Mouse (Mus musculus): ENCODE results near the gene Ddx42. TPM values are rescaled to one million over a fixed set of nuclear protein-coding genes. Genes with fewer than 3 reads are reported as not detected.
"Not testable (repeated sequence)": the region's sequence is repeated elsewhere in the genome, so short reads cannot be mapped to it uniquely, and the experiment has no call there.

Ddx42 gene
- polyA plus RNA-seq, 1 experiment from 2014 or later = 62.9 TPM

GRCm38 (mm10) chr11:106187326-106187725, 29.4 kb upstream of the Ddx42 start:
- POLR2A ChIA-PET = no interaction called here
- H3K27me3 ChIP-seq = no peaks in the 10 kb centered on the region

DNA sequence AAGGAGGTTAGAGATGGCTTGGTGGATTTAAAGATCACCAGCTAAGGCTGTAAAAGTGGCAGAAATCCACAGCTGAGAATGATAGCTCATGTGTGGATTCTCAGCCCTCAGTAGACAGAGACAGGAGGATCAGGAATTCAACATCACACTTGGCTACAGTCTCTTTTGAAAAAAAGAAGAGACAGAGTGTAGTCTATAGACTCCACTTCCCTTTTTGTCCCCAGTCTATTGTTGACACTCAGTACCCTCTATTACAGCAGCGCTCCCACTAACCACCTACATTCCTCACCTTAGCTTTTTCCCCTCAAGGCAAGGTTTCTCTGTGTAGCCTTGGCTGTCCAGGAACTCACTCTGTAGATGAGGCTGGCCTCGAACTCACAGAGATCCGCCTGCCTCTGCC, 25.0 kb upstream of the Ddx42 start:
- DNase-seq (ENCODE audit: low read depth, low spot score) (no peak), ATAC-seq (no peak)
- in situ Hi-C loops (cut with MboI; ENCODE audit: low pct_unique_long_range_greater_than_20kb) = no loop called here
- H3K27me3 ChIP-seq = no peaks in the 10 kb centered on the region
- no peak for TF ChIP-seq CTCF (IDR thresholded peaks at IDR 0.05)
- ChIA-PET CTCF (no interaction called here), POLR2A (no interaction called here)

More at GRCm38 (mm10) chr11:106187326-106187725, 29.4 kb upstream of the Ddx42 start:
- in situ Hi-C loops (cut with MboI; ENCODE audit: low pct_unique_long_range_greater_than_20kb) = no loop called here
- no peak for ATAC-seq
- no peak for TF ChIP-seq CTCF (IDR thresholded peaks at IDR 0.05)
- DNase-seq (ENCODE audit: low read depth, low spot score) = no peak
- CTCF ChIA-PET = no interaction called here

DNA sequence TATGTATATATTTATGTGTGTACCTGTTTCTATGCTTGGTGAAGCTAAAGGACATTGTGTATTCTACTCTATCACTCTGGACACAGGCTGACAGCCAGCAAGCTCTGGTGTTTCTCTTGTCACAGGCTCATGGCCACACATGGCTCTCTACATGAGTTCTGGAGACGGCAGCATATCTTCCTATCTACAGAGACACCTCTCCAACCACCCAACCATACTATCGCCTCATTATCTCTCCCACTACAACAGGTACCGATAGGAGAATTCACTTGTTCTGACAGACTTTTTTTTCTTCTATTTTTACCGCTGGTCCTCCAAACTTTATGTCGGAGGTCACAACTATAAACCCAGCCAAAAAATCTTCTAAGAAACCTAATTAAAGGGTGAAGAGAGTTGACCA, 24.5 kb upstream of the Ddx42 start:
- no peak for TF ChIP-seq CTCF (IDR thresholded peaks at IDR 0.05)
- CTCF ChIA-PET = no interaction called here
- in situ Hi-C loops (cut with MboI; ENCODE audit: low pct_unique_long_range_greater_than_20kb) = no loop called here
- no peaks in the 10 kb centered on the region for H3K27me3 ChIP-seq
- no peak for ATAC-seq
- DNase-seq (ENCODE audit: low read depth, low spot score) = no peak
- POLR2A ChIA-PET = interaction anchor here (1.1 kb wide), 1 partner anchor 16 kb away, joined by 3 read pairs; no protein-coding TSS in a partner anchor

GRCm38 (mm10) chr11:106192657-106193370, 23.9 kb upstream of the Ddx42 start:
- ChIA-PET CTCF (interaction anchor here (1.2 to 1.7 kb wide), 2 partner anchors 10 to 14 kb away, joined by 3 to 4 read pairs; no protein-coding TSS in a partner anchor), POLR2A (interaction anchor here (1.1 kb wide), 1 partner anchor 17 kb away, joined by 3 read pairs; no protein-coding TSS in a partner anchor)
- in situ Hi-C loops (cut with MboI; ENCODE audit: low pct_unique_long_range_greater_than_20kb) = no loop called here
- DNase-seq (ENCODE audit: low read depth, low spot score) (no peak), ATAC-seq (peak; percentile 52)
- no peaks in the 10 kb centered on the region for H3K27me3 ChIP-seq
- no peak for TF ChIP-seq CTCF (IDR thresholded peaks at IDR 0.05)

GRCm38 (mm10) chr11:106193371-106194154, 23.2 kb upstream of the Ddx42 start:
- in situ Hi-C loops (cut with MboI; ENCODE audit: low pct_unique_long_range_greater_than_20kb) = no loop called here
- TF ChIP-seq CTCF (IDR thresholded peaks at IDR 0.05) = no peak
- POLR2A ChIA-PET = interaction anchor here (1.0 to 1.9 kb wide), 2 partner anchors 32 to 45 kb away, joined by 3 to 6 read pairs; no protein-coding TSS in a partner anchor
- H3K27me3 ChIP-seq = no peaks in the 10 kb centered on the region
- peak; percentile 94 for ATAC-seq
- DNase-seq (ENCODE audit: low read depth, low spot score) = peak; percentile 87
- CTCF ChIA-PET = interaction anchor here (1.2 to 1.7 kb wide), 4 partner anchors 9 to 15 kb away, joined by 3 to 5 read pairs (median 4); no protein-coding TSS in a partner anchor

- in situ Hi-C loops (cut with MboI; ENCODE audit: low pct_unique_long_range_greater_than_20kb) = no loop called here
- CTCF ChIA-PET = interaction anchor here (1.2 to 1.7 kb wide), 3 partner anchors 12 to 16 kb away, joined by 3 to 5 read pairs (median 4); no protein-coding TSS in a partner anchor
- POLR2A ChIA-PET = interaction anchor here (1.0 to 1.9 kb wide), 2 partner anchors 33 to 46 kb away, joined by 3 to 6 read pairs; no protein-coding TSS in a partner anchor
- DNase-seq (ENCODE audit: low read depth, low spot score) = no peak
- TF ChIP-seq CTCF (IDR thresholded peaks at IDR 0.05) = no peak
- no peaks in the 10 kb centered on the region for H3K27me3 ChIP-seq
- no peak for ATAC-seq
Measured at GRCm38 (mm10) chr11:106194155-106194541, 22.6 kb upstream of the Ddx42 start.

GRCm38 (mm10) chr11:106194891-106195290, 21.8 kb upstream of the Ddx42 start:
- DNase-seq (ENCODE audit: low read depth, low spot score) (no peak), ATAC-seq (no peak)
- no peaks in the 10 kb centered on the region for H3K27me3 ChIP-seq
- POLR2A ChIA-PET = interaction anchor here (1.0 to 1.9 kb wide), 2 partner anchors 13 to 46 kb away, joined by 5 to 6 read pairs; no protein-coding TSS in a partner anchor
- CTCF ChIA-PET = interaction anchor here (1.3 kb wide), 1 partner anchor 13 kb away, joined by 5 read pairs; no protein-coding TSS in a partner anchor
- in situ Hi-C loops (cut with MboI; ENCODE audit: low pct_unique_long_range_greater_than_20kb) = no loop called here
- no peak for TF ChIP-seq CTCF (IDR thresholded peaks at IDR 0.05)

DNA sequence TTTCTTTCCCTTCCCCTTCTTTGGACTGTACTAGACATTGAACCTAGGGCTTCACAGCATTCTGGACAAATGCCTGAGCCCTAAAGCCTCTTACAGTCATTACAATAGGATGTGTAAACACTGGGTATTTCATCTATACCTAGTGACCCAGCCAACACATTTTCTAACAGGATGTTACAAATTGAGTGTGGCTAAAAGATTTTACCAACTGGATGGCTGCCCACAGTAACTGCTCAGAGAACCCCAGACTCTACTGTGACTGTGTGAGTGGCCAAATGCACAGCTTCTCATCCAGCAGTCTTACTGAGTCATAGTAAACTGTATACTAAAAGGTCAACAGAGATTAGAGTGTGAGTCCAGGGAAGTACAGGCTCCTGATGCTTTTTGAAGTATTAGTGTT, 21.4 kb upstream of the Ddx42 start:
- DNase-seq (ENCODE audit: low read depth, low spot score) = no peak
- no peaks in the 10 kb centered on the region for H3K27me3 ChIP-seq
- in situ Hi-C loops (cut with MboI; ENCODE audit: low pct_unique_long_range_greater_than_20kb) = no loop called here
- no peak for TF ChIP-seq CTCF (IDR thresholded peaks at IDR 0.05)
- no peak for ATAC-seq
- ChIA-PET POLR2A (interaction anchor here (1.0 kb wide), 1 partner anchor 13 kb away, joined by 5 read pairs; no protein-coding TSS in a partner anchor), CTCF (interaction anchor here (1.2 kb wide), 1 partner anchor 12 kb away, joined by 6 read pairs; no protein-coding TSS in a partner anchor)

DNA sequence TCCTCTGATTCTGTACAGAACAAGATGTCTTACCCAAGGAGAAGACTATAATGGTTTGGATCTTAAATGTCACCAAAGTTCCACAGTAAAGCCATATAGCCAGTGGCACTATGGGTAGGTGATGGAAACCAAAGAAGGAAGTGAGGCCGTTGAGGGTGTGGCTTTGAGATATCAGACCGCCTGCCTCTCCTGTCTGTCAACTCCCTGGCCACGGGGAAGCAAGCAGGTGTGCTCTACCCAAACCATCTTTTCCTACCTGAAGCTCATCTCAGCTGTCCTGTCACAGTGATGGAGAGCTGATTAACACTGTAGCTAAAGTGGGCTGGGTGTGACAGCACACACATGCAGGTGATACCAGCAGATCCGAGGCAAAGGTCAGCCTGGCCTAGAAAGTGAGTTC, 18.4 kb upstream of the Ddx42 start:
- no peaks in the 10 kb centered on the region for H3K27me3 ChIP-seq
- CTCF ChIA-PET = no interaction called here
- DNase-seq (ENCODE audit: low read depth, low spot score) = no peak
- no peak for ATAC-seq
- POLR2A ChIA-PET = no interaction called here
- in situ Hi-C loops (cut with MboI; ENCODE audit: low pct_unique_long_range_greater_than_20kb) = no loop called here
- TF ChIP-seq CTCF (IDR thresholded peaks at IDR 0.05) = no peak

DNA sequence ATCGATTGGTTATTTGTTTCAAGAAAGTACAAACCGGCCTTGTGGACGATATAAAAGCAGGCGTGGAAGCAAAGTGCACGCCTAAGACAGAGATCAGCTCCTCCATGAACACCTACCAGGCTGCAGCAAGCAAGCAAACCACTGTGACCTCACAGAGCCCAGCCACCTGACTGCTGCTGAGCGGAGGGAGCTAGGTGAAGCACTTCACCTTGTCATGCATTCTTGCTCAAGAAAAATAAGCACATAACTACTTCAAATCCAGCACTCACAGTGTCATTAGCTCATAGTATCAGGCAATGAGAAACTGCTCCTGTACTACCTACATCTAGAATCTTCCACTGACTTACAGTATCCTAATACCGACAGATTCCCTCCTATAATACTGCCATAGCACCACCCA, 16.7 kb upstream of the Ddx42 start:
- H3K27me3 ChIP-seq; POLR2A ChIA-PET; in situ Hi-C loops (cut with MboI; ENCODE audit: low pct_unique_long_range_greater_than_20kb); ATAC-seq; DNase-seq (ENCODE audit: low read depth, low spot score); CTCF ChIA-PET: not testable (repeated sequence)

All from Patski (cell line).